Mouse (Mus musculus): Measurements from ENCODE around the gene Hmgb1. TPM values are rescaled to one million over a fixed set of nuclear protein-coding genes. Genes with fewer than 3 reads are reported as not detected.

Gene Hmgb1
- polyA plus RNA-seq, 1 experiment: 138 TPM

GRCm38 (mm10) chr5:149212806-149213205 is 28.5 kb upstream of the Hmgb1 start:
- no peak overlapping the region for H3K4me3 ChIP-seq (ENCODE audit: insufficient read depth, low read length)
- H3K4me1 ChIP-seq (ENCODE audit: control insufficient read depth, insufficient read depth, low read length): no peaks in the 10 kb centered on the region
- no peak overlapping the region for H3K27ac ChIP-seq (ENCODE audit: insufficient read depth, low read length)
- TF ChIP-seq POLR2A (IDR thresholded peaks at IDR 0.05; ENCODE audit: low read depth, low read length): no peak
- no peak for TF ChIP-seq CTCF (IDR thresholded peaks at IDR 0.05; ENCODE audit: borderline replicate concordance, insufficient read depth, low read length)

DNA sequence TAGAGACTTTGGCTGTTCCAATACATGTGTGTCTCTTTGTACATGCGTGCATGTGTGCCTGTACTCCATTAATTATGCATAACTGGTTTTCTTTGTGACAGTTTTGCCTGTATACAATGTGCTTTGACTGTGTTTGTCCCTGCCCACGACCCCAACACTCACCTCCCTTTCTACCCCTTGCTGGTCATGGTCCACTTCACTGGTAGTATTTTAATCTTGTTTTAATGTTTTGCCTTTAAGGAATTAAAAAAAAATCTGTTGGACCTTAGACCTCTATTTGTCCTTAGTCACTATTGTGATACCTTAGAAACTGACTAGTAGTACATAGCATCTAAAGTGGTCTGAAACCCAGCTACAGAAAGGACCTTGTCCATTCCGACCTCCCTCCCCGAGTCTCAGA is 26.8 kb upstream of the Hmgb1 start:
- no peak overlapping the region for H3K4me3 ChIP-seq (ENCODE audit: insufficient read depth, low read length)

DNA sequence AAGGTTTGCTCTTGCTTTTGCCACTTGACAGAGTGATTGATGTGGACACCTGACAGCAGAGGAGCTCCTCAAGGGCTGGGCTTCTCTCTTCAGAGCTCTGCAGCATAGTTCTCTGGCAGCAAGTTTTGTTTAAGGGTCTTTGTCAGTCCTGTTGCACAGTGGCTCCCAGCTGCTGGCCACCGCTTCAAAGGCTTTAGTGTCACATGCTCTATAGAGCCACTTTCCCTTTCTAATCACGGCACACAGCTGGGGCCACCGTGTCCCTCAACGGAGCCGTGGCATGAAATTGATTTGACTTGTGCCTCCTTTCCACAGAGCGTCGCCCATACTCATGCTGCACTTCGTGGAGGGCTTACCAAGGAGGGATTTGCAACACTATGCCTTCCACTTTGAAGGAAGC is 25.0 kb upstream of the Hmgb1 start:
- H3K4me1 ChIP-seq (ENCODE audit: control insufficient read depth, insufficient read depth, low read length): no peaks in the 10 kb centered on the region
- no peak for TF ChIP-seq CTCF (IDR thresholded peaks at IDR 0.05; ENCODE audit: borderline replicate concordance, insufficient read depth, low read length)
- no peak for TF ChIP-seq POLR2A (IDR thresholded peaks at IDR 0.05; ENCODE audit: low read depth, low read length)
- H3K27ac ChIP-seq (ENCODE audit: insufficient read depth, low read length): no peak overlapping the region
- no peak overlapping the region for H3K4me3 ChIP-seq (ENCODE audit: insufficient read depth, low read length)

More for the DNA sequence above, 26.8 kb upstream of the Hmgb1 start:
- Histone ChIP-seq H3K27ac (ENCODE audit: insufficient read depth, low read length) (no peak overlapping the region), H3K4me1 (ENCODE audit: control insufficient read depth, insufficient read depth, low read length) (no peaks in the 10 kb centered on the region)
- TF ChIP-seq POLR2A (IDR thresholded peaks at IDR 0.05; ENCODE audit: low read depth, low read length) (no peak), CTCF (IDR thresholded peaks at IDR 0.05; ENCODE audit: borderline replicate concordance, insufficient read depth, low read length) (no peak)

DNA sequence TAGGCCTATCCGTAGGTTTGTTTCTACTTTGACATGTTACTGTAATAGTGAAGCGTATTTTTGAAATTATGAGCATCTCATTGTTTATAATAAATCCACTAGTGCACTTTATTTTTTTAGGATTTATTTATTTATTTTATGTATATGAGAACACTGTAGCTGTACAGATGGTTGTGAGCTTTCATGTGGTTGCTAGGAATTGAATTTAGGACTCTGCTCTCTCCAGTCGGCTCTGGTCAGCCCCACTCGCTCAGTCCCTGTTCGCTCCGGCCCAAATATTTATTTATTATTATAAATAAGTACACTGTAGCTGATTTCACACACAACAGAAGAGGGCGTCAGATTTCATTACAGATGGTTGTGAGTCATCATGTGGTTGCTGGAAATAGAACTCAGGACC is 24.5 kb upstream of the Hmgb1 start:
- Histone ChIP-seq H3K4me3 (ENCODE audit: insufficient read depth, low read length) (no peak overlapping the region), H3K4me1 (ENCODE audit: control insufficient read depth, insufficient read depth, low read length) (no peaks in the 10 kb centered on the region), H3K27ac (ENCODE audit: insufficient read depth, low read length) (no peak overlapping the region)
- no peak for TF ChIP-seq POLR2A (IDR thresholded peaks at IDR 0.05; ENCODE audit: low read depth, low read length)
- TF ChIP-seq CTCF (IDR thresholded peaks at IDR 0.05; ENCODE audit: borderline replicate concordance, insufficient read depth, low read length): no peak

DNA sequence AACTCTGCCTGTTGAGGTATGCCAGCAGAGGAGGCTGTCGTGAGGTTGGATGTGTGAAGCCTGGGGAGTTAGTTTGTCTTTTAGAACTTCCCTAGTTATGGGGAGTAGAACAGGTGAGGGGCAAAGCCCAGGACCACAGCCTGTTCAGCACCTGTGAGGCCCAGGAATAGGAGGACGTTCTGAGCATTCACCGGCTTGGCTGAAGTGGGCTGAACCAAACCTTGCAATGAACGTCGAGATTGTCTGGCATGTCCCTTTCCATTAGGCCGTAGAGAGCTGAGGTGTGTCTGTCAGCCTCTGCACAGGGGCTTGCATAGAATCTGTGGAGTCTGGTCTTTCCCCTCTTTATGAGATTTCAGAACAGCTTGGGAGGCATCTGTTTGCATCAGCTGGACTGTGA is 23.4 kb upstream of the Hmgb1 start:
- Histone ChIP-seq H3K4me3 (ENCODE audit: insufficient read depth, low read length) (no peak overlapping the region), H3K4me1 (ENCODE audit: control insufficient read depth, insufficient read depth, low read length) (no peaks in the 10 kb centered on the region), H3K27ac (ENCODE audit: insufficient read depth, low read length) (no peak overlapping the region)
- TF ChIP-seq CTCF (IDR thresholded peaks at IDR 0.05; ENCODE audit: borderline replicate concordance, insufficient read depth, low read length) (no peak), POLR2A (IDR thresholded peaks at IDR 0.05; ENCODE audit: low read depth, low read length) (no peak)

DNA sequence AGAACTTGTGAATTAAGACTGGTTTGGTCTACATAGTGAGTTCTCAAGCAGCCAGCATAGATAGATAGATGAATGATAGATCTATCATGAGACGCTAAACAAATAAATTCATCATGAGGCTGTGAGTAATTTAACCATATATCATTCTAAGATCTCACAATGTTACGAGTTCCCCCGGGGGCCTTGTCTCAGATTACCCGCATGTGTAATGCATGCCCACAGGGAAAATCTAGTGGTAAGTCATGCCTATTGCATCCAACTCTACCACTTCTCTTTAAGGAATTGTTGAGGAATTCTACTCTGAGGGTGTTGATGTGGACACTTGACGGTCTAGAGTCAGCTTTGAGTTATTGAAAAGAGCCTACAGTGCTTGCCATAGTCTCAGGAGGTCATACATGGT is 22.0 kb upstream of the Hmgb1 start:
- Histone ChIP-seq H3K4me1 (ENCODE audit: control insufficient read depth, insufficient read depth, low read length) (no peaks in the 10 kb centered on the region; the same call in 1 of the 2 replicates), H3K4me3 (ENCODE audit: insufficient read depth, low read length) (no peak overlapping the region), H3K27ac (ENCODE audit: insufficient read depth, low read length) (no peak overlapping the region)
- TF ChIP-seq CTCF (IDR thresholded peaks at IDR 0.05; ENCODE audit: borderline replicate concordance, insufficient read depth, low read length) (no peak), POLR2A (IDR thresholded peaks at IDR 0.05; ENCODE audit: low read depth, low read length) (no peak)

DNA sequence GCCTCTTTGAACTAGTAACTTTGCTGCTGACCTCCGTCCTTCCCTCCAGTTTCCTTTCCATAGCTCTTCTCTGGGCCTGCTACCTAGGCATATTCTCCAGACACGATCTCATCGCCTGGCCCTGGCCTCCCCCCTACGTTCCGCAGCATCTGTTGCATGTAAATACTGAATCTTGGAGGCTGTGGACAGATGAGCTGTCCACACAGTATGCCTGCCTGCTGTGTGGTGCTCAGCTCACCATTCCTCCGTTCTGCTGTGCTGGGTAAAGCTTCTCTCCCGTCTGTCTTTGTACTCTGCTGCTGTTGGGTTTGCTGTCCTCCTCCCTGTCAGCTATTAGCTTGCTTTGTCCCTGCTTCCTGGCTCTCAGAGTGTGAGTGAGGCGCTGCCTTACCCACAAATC is 21.0 kb upstream of the Hmgb1 start:
- H3K27ac ChIP-seq (ENCODE audit: insufficient read depth, low read length): no peak overlapping the region
- TF ChIP-seq CTCF (IDR thresholded peaks at IDR 0.05; ENCODE audit: borderline replicate concordance, insufficient read depth, low read length) (no peak), POLR2A (IDR thresholded peaks at IDR 0.05; ENCODE audit: low read depth, low read length) (no peak)
- H3K4me1 ChIP-seq (ENCODE audit: control insufficient read depth, insufficient read depth, low read length): no peaks in the 10 kb centered on the region; the same call in 1 of the 2 replicates
- no peak overlapping the region for H3K4me3 ChIP-seq (ENCODE audit: insufficient read depth, low read length)

DNA sequence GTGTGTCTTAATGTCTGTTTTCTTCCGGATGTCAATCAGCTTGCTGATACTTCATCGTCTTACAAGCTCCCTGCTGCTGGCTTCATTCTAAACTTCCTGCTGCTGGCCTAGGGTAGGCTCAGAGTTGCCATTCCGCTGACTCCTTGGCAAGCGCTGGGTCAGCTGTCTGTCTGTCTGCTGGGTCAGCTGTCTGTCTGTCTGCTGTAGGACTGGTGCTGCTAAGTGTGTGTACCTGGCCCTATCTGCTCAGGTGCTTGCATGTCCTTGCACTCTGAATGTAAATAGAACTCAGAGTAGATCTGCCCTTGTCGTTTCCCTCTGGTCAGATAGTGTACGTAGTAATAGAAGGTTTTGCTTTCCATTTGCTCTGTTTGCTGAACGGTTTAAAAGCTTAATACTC is 20.5 kb upstream of the Hmgb1 start:
- Histone ChIP-seq H3K27ac (ENCODE audit: insufficient read depth, low read length) (no peak overlapping the region), H3K4me1 (ENCODE audit: control insufficient read depth, insufficient read depth, low read length) (no peaks in the 10 kb centered on the region; the same call in 1 of the 2 replicates), H3K4me3 (ENCODE audit: insufficient read depth, low read length) (no peak overlapping the region)
- no peak for TF ChIP-seq POLR2A (IDR thresholded peaks at IDR 0.05; ENCODE audit: low read depth, low read length)
- TF ChIP-seq CTCF (IDR thresholded peaks at IDR 0.05; ENCODE audit: borderline replicate concordance, insufficient read depth, low read length): no peak

DNA sequence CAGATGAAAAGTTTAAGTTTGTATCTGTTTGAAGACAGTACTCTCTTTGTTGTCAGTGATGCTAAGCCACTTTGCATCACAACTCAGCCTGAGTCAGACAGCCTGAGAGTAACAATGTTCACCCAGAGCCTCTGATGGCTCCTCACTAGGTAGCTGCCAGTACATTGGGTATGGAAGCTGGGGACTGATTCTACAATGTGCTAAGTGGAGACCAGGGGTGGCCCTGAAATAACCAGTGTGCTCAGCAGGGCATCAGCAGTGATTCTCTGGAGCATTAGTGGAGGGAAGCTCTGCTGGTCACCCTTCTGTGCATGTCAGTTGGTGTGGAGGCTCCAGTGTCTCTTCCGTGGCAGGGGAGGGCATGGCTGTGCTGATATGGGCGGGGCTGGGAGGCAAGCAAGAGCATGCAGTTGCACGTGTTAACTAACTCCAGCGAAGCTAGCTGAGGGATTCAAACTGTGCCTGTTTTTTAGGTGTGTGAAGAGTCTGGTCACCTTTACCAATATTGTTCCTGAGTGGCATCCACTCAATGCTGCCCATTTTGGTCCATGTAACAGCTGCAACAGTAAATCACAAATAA is 19.6 kb upstream of the Hmgb1 start:
- TF ChIP-seq CTCF (IDR thresholded peaks at IDR 0.05; ENCODE audit: borderline replicate concordance, insufficient read depth, low read length) (no peak), POLR2A (IDR thresholded peaks at IDR 0.05; ENCODE audit: low read depth, low read length) (no peak)
- Histone ChIP-seq H3K4me1 (ENCODE audit: control insufficient read depth, insufficient read depth, low read length) (no peaks in the 10 kb centered on the region; the same call in 1 of the 2 replicates), H3K27ac (ENCODE audit: insufficient read depth, low read length) (0 out of 2 replicates have a peak overlapping the region, but pooled peaks have one; percentile 44), H3K4me3 (ENCODE audit: insufficient read depth, low read length) (no peak overlapping the region)

GRCm38 (mm10) chr5:149202941-149203340 is 18.7 kb upstream of the Hmgb1 start:
- H3K4me3 ChIP-seq (ENCODE audit: insufficient read depth, low read length): no peak overlapping the region
- no peaks in the 10 kb centered on the region; the same call in 1 of the 2 replicates for H3K4me1 ChIP-seq (ENCODE audit: control insufficient read depth, insufficient read depth, low read length)
- peak overlapping the region; percentile 55; the same call in 1 of the 2 replicates for H3K27ac ChIP-seq (ENCODE audit: insufficient read depth, low read length)
- TF ChIP-seq POLR2A (IDR thresholded peaks at IDR 0.05; ENCODE audit: low read depth, low read length) (no peak), CTCF (IDR thresholded peaks at IDR 0.05; ENCODE audit: borderline replicate concordance, insufficient read depth, low read length) (no peak)
